Mouse (Mus musculus) thymus, postnatal 25 days (tissue): ENCODE data around the gene Tnfsf10.
"Not testable (repeated sequence)": the region's sequence is repeated elsewhere in the genome, so short reads cannot be mapped to it uniquely, and the experiment has no call there.

Experiments
- DNase-seq: peaks from one replicate; pipeline ENCODE4 v3.0.0; 2022

Tnfsf10 gene

DNA sequence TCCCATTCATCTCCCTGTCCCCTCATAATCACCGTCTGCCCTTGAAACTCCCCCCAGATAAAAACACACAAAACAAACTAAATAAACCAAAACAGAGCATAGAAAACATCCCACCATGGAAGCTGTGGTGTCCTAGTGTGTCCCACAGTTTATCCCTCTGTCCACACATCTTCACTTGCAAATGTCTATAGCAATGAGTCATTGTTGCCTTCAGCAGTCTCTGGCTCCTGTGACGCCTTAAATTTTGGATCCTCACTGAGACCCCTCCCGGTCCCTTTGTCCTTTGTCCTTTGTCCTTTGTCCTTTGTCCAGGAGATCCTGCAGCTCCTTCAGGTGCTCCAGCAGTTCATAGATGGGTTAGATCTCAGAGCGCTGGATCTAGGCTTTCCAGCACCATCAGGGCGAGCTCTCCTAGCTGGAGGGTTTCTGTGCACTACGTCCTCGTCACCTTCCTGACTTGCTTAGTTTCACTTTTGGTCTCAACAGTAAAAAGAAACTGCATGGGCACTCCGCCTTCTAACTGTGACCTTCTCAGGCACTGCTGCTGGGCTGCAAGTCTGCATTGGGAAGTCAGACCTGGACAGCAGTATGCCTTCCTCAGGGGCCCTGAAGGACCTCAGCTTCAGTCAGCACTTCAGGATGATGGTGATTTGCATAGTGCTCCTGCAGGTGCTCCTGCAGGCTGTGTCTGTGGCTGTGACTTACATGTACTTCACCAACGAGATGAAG lies at the start of gene Tnfsf10:
TSS of gene Tnfsf10 (plus strand) at position 470 of the 729 bp plus-strand sequence.
- DNase-seq = peak; percentile 78

DNA sequence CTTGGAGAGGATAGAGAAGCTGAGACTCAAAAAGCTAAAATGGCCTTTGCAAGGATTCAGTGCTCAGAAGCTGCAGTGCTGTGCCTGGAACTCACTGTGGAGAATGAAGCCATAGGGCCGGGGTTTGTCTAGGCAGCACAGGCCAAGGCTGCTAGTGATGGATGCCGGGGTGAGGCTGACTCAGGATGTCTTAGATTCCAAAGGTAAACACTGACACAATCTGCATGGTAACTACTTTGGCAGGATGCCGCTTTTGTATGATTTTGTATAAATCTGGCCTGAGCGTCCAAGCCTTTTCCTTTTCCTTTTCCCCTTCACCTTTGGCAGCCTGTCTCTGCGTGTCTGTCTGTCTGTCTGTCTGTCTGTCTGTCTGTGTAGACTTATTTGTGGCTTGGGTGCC lies 49.5 kb upstream of the Tnfsf10 start:
- DNase-seq = no peak

DNA sequence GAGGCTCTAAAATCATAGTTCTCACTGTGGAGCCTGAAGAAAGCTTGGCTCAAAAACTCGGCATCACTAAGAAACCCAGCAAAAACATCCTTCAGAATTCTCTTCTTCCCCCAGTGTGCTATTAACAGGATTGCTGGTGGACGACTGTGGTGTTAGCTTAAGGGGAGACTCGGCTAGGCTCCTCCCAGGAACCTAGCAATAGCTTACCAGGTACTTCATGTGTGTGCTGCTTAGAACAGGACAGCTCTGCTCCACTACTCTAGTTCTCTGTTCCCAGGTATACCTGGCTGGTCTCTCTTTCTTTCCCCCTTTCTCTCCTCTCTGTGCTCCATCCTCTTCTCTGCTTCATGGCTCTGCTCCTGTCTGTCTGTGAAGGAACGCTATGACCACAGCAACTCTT lies 48.9 kb upstream of the Tnfsf10 start:
- no peak for DNase-seq

DNA sequence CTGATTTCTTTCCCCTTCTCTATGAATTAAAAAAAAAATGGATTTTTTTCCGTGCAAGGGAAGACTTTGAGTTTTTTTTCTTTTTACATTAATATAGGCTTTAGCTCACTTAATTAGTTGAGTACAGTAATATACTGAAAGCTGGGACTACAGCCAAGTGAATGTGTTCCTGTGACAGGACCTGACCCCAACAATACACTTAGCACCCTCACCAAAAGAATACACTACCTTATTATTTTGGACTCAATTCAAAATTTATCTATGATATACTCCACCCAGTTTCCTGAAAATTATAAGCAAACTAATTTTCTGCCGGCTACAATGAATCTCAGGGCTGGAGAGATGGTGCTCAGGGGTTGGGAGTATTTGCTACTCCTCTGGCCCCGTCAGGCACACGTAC lies 47.7 kb upstream of the Tnfsf10 start:
- no peak for DNase-seq

DNA sequence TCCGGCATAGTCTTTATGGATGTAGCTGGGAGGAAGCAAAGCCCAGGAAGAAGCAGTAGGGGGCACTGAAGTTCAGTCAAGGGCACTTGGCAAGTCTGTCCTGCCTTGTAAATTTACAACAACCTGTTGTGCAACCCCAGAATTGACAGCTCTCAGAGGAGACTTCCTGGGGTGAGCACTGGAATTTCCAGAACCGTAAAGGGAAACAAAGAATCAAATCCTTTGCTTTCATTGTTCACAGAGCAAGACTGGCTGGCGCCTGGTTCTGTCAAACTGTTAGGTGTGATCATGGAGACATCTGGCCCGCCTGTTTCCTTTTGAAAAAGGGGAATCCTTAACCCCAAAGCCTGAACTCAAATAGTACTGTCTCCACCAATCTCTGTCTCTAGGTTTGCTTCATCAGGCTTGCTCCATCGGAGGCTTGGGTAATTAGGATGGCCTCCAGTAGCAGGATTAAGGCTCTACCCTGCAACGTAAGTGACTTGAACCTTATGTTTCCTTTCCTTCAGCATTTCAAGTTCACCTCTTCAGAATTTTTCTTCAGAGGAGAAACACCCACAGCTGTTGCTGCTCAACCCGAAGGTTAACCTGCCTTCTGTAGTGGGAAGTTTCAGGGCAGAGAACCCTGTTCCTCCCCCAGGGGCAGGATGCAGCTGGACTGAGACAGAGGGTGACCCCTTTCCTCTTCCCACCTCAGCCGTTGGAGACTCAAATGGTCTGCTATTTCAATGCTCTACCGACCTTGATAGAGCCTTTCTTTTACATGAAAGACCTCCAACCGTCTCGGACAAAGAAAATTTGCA lies 46.5 kb upstream of the Tnfsf10 start:
- peak; percentile 71 for DNase-seq

DNA sequence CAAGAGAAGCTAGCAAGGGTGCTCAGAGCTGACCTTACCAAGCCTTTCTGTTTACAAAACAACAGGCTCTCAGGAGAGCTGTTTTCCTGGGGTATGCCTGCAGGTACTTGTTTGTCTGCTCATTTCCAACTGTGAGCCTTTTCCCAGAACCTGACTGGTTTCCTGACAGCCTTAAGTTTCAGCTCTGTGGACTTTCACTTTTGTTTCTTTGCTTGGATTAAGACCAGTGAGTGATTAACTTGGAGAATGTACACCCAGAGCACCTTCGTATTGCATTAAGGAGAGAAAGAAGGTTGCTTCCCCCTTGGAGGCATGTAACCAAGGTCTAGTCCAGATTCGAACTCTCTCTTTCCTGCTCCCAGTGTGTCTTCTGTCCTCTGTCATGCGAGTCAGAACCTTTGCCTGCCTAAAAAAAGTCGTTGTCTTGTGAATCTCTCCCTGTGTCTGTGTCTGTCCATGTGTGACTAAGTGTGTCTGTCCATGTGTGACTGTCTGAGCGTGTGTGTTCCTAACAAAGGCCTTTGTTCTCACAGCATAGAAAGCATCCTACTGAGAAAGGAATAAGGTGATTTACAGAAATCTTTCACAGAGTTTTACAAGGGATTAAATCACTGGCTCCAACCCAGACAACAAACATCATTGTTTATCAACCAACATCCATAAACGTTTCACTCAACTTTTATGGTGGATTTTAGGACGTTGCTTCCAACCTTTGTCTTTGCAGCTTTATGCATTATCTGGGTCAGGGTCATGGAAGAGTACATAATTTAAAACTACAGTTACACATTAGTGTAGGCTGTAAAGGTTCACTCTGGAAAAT lies 43.7 kb upstream of the Tnfsf10 start:
- no peak for DNase-seq

DNA sequence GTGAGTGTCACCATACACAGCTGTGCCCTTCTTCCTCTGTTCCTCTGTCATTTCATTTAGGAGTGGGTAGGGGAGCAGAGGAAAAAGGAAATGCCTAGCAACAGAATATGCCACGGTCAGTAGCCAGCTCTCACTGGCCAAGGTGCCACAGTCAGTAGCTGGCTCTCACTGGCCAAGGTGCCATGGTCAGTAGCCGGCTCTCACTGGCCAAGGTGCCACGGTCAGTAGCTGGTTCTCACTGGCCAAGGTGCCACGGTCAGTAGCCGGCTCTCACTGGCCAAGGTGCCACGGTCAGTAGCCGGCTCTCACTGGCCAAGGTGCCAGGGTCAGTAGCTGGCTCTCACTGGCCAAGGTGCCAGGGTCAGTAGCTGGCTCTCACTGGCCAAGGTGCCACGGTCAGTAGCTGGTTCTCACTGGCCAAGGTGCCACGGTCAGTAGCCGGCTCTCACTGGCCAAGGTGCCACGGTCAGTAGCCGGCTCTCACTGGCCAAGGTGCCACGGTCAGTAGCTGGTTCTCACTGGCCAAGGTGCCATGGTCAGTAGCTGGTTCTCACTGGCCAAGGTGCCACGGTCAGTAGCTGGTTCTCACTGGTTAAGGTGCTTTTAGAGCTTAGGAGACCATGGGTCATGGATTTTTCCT lies 37.4 kb upstream of the Tnfsf10 start:
- DNase-seq = not testable (repeated sequence)

DNA sequence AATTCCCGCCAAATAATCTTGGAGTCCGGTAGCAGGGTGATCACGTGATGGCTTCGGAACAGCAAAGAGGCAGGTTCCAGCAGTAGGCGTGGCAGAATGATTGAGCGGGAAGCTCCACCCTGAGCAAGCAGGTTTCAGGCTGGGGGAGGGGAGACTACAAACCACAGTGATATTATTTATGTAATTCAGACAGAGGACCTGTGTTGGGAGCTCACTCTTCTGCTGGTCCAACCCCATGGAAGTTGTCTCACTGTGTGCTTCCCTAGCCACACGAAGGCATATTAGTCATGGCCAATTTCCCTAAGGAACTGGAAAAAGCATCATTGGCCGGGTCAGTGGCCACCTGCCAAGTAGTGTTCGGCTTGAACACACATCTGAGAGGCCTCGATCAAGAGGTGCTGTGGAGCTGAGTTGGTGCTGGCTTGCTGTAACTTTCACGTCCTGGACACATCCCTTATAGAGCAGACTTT lies 36.5 kb upstream of the Tnfsf10 start:
- DNase-seq = peak; percentile 35

DNA sequence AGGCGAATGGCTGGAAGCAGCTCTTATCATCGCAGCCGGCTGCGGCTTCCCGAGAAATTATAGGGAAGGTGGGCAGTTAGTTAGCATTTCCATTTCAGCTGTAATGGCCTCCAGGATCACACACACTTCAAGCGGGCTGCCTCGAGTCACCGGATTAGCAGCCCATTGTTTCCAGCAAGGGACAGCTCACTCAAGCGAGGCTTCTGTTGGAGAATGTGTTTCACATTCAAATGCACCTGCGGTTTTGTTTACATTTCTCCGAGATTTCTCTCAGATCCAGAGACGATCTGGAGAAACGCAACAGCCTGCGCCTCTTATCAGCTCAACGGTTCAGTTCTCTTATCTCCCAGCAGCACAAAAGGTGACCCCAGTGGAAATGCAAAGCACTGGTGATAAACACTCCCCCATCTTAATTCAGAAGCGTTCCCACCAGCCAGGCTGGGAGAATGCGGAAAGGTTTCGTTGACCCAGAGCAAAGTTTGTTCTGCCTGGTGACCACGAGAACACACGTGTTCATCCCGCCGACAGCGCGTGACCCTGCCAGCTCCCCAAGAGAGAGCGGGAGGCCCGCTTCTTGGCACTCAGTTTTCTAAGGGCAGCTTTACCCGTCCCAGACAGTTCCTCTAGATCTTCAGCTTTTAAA lies 33.6 kb upstream of the Tnfsf10 start:
- no peak for DNase-seq

DNA sequence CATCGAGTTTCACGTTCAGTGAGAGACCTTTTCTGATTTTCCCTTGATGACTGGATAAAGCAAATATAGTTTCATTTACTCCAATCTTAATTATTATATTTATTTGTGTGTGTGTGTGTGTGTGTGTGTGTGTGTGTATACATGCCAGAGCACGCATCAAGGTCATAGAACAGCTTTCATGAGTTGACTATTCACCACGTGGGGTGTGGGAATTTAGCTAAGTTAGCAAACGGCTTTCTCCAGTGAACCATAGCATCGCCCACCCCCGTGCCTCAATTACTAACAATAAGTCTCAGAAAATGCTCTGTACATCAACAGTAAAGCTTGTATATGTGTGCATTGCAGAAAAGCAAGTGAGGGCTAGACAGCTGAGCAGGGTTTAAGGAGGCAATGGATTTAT lies 33.0 kb upstream of the Tnfsf10 start:
- DNase-seq = no peak

DNA sequence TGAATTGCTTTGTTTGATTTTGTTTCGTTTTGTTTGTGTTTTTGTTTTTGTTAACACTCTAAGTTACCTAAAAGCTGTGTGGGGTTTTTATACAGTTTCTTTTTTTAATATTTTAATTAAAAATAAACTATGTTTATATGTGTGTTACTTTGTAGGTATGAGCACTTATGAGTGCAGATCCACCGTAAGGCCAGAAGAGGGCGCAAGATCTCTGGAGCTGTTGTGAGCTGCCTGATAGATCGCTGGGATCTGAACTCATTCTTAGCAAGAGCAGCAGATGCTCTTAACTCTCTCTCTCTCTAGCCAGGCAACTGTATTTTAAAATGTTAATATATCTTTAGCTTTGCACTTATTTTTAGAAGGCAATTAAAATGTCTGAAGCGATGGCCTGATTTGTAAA lies 32.6 kb upstream of the Tnfsf10 start:
- peak; percentile 25 for DNase-seq

DNA sequence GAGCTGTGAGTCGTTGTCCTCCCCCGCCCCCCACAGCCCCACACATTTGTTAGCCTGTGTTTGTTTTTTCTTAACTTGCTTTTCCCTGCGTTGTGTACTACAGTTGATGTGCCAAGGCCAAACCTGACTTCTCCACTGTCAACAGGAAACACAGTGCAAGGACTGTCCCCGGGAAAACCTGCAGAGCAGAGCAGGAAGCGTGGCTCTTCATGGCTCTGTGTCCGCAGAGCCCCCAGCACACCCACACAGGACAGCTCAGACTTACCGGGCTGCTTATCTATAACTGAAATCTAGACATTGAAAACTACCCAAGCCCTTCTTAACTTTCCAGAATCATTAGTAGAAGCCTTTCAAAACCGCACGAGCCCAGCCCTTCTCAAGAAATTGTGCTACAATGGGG lies 31.8 kb upstream of the Tnfsf10 start:
- DNase-seq = peak; percentile 24

DNA sequence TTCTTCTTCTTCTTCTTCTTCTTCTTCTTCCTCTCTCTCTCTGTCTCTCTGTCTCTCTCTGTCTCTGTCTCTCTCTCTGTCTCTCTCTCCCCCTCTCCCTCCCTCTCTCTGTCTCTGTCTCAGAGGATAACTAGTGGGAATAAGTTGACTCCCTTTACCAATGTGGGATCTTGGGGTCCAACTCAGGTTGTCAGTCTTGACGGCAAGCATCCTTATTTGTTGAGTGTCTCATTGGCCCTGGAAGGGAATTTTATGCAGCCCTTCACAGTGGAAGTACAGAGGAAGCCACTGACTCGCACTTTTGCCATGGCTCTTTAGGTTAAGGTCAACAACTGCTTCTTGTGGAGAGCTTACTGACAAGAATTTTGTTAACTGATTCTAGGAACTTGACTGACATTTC lies 28.5 kb upstream of the Tnfsf10 start:
- DNase-seq = no peak

DNA sequence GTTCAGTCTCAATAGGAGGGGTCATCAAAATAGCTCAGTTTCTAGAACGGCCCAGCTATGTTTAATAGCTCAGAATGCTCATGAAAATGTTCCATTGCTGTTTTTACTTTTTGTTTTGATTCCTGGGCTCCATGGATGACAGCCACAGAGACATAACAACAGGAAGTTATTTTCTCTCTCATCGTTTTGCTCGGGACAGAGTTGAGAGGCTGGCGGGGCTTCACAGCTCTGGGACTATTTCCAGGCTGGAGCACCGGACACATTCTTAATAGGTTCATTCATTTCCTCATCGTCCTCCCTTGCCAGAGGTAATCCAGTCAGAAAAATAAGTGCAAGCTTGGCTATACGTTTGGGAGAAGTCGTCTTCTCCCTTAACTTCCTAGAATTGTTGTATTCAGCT lies 27.9 kb upstream of the Tnfsf10 start:
- no peak for DNase-seq

DNA sequence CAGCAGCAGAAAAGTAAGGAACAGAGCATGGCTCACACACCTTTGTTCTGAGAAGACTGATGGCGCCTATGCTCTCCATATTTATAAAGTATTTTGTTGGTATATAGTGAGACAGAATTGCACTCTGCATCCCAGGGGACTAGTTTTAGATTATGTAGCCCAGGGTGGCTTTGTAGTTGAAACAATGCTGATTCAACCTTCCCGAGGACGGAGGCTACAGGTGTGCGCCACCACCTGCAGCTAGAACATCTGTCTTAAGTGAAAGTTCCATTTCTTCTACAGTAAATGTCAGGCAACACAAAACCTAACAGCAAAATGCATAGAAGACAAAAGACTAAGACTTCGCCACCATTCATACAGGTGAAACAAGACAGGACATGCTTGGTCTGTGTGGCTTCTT lies 26.5 kb upstream of the Tnfsf10 start:
- DNase-seq = no peak

DNA sequence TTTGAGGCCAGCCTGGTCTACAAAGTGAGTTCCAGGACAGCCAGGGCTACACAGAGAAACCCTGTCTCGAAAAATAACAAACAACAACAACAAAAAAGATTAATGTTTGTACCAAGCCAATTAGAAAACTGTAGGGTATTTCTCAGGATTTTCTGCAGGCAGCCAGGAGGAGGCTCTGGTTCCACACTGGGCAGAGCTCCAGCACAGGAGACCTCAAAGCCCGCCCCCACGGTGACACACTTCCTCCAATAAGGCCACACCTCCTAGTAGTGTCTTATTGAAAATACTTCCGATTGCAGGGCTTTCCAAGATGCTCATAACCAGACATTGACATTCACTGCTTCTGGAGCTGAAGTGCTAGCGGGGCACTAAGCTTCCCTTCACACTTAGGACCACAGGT lies 25.9 kb upstream of the Tnfsf10 start:
- not testable (repeated sequence) for DNase-seq

DNA sequence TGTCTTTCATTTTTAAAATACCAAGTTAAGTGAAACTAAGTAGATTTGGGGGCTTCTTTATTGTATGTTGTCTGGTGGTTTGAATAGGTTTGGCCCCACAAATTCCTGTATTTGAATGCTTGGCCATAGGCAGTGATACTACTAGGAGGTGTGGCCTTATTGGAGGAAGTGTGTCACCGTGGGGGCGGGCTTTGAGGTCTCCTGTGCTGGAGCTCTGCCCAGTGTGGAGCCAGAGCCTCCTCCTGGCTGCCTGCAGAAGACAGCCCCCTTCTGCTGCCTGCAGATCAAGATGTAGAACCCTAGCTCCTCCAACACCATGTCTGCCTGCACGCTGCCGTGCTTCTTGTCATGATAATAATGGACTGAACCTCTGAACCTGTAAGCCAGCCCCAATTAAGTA lies 25.4 kb upstream of the Tnfsf10 start:
- not testable (repeated sequence) for DNase-seq

DNA sequence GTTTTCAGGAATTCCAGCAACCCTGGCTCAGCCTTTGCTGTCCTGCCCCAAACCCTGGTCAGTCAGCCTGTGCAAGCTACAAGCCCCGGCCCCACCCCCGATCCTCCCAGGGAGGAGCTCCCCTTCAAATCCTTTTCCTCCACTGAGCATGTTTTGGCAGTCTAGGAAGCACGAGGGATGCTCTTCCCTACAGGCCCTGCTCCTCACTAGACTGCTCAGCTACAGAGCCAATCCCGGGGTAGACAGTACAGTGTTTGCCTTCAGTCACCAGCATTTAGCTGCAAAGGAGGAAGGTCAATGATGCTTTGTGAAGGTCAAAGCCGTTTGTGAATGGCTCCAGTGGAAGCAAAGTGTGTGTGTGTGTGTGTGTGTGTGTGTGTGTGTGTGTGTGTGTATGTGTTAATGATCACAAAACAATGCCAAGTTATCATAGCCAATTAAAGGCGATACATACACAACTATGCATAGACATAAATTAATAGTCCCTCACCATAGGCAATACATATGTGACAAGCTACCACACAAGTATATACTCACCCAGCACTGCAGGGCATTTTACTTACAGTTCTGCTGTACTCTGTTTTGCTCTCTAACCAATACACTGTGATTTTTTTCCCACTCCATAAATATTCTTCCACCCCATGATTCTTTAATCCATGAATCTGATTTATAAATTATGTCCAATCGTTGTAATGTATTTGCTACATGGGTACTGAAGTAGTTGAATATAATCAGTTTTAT lies 23.0 kb upstream of the Tnfsf10 start:
- DNase-seq = no peak

DNA sequence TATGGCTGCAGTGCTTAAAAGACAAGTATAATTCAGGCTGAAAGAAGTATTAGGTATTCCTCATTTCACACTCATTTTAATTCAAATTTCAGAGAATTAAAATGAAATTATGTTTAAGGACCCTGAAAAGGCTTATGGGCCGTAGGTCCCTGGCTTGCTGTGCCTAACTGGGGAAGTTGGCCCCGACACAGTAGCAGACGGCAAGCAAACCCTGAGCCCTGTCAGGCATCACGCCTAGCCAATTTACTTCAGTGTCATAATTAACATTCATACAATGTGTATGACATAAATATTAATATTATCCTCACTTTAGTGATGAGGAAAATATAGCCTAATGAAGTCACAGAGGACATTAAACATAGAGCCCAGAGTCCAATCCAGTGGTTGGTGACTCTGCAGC lies 16.4 kb upstream of the Tnfsf10 start:
- DNase-seq = no peak

DNA sequence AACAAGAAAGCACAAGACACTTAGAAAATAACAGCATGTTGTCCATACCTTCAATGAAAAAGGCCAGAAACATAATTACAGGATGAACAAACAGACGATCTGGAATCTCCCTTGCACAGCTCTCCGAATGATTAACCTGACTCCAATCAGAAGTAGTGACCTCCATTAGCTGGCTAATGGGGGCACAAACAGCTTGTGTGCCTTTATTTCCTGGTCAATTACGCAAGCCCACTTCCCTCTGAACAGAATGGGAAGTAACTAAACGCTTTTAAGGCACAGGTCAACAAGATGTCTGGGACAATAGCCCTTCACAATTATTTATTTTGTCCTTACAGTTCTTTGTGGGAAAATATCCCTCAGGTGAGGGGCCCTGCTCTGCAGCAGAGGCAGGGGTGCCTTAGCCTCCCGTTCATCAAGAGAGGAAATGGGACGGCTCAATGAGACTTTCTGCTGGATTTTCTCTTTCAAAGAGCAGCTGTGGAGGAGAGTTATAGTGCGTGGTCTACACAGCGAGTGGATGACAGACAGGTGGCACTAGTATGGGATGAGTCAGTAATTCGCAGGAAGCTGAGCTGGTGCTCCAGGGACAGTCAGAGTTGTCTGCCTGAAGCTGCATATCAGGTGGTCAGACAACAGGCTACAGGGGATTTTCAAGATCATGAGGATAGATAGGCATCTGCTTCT lies 14.3 kb upstream of the Tnfsf10 start:
- no peak for DNase-seq

DNA sequence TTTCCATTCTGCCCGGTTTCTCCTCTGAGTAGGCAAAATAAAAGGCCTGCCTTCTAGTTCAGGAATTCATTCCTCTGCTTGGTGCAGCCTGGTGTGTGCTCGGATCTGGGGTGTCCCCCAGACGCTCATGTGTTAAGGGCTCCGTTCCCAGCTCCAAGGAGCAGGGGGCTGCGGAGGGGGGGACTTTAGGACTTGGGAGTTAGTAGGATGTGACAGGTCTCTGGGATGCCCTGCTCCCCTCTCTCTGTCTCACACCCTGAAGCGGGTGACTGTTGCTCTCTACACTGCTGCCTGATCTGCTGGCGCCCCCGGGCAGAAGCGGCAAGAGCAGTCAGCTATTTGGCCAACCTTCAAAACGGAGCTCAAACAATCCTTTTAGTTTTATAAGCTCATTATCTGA lies 10.0 kb upstream of the Tnfsf10 start:
- DNase-seq = no peak
